Mouse (Mus musculus) C2C12 (cell line): ENCODE measurements at regions not wholly inside any gene's neighbourhood (a gene's known extent, or its start where the extent isn't known, plus 50 kb on each side); places are given as distances from the start of the nearest gene placed in this dataset.

Experiments
- H3K27me3 ChIP-seq: one replicate; pipeline ENCODE4 v1.6.1; 2011; ENCODE audit not compliant: control insufficient read depth, insufficient read depth, insufficient read length
- H3K36me3 ChIP-seq: one replicate; pipeline ENCODE4 v1.6.1; 2011; ENCODE audit not compliant: control insufficient read depth, insufficient read depth
- H3K4me3 ChIP-seq: one replicate; pipeline ENCODE4 v1.5.1; 2011; ENCODE audit warnings: mild to moderate bottlenecking, control low read depth; ENCODE audit not compliant: poor library complexity, insufficient read depth, severe bottlenecking
- H3K79me2 ChIP-seq: one replicate; pipeline ENCODE4 v1.6.1; 2011; ENCODE audit not compliant: control insufficient read depth, insufficient read depth
- H3K79me3 ChIP-seq: one replicate; pipeline ENCODE4 v1.6.1; 2011; ENCODE audit warnings: low read depth, control low read depth
- H3ac ChIP-seq: one replicate; pipeline ENCODE3; 2011; ENCODE audit warnings: low read depth; ENCODE audit not compliant: control insufficient read depth, insufficient read length
- CEBPB ChIP-seq: IDR thresholded peaks from one replicate; pipeline ENCODE4 v1.6.1; 2011; ENCODE audit warnings: low read depth, mild to moderate bottlenecking, control low read depth, moderate library complexity
- CTCF ChIP-seq: IDR thresholded peaks from one replicate; pipeline ENCODE4 v1.5.1; 2011; ENCODE audit not compliant: control insufficient read depth, insufficient read depth, insufficient read length
- FOSL1 ChIP-seq: IDR thresholded peaks from one replicate; pipeline ENCODE4 v1.8.0; 2011; ENCODE audit warnings: mild to moderate bottlenecking, low read length; ENCODE audit not compliant: poor library complexity, insufficient read depth, severe bottlenecking
- MAX ChIP-seq: IDR thresholded peaks from one replicate; pipeline ENCODE4 v1.6.1; 2011; ENCODE audit warnings: mild to moderate bottlenecking, control low read depth
- MYOD1 ChIP-seq: IDR thresholded peaks from one replicate; pipeline ENCODE4 v1.6.1; 2011; ENCODE audit warnings: low read depth; ENCODE audit not compliant: control insufficient read depth, insufficient read length
- MYOG ChIP-seq: IDR thresholded peaks from one replicate; pipeline ENCODE4 v1.6.1; 2011; ENCODE audit not compliant: control insufficient read depth, insufficient read length; ENCODE audit errors: extremely low read depth
- USF1 ChIP-seq: IDR thresholded peaks from one replicate; pipeline ENCODE4 v1.6.1; 2011; ENCODE audit warnings: low read depth, mild to moderate bottlenecking, control low read depth, moderate library complexity

GRCm38 (mm10) chr11:27070381-27070780 is 476.6 kb upstream of the Vrk2 start:
- no peaks in the 10 kb centered on the region for H3K79me3 ChIP-seq
- H3K36me3 ChIP-seq: no peaks in the 10 kb centered on the region
- H3ac ChIP-seq: no peak overlapping the region
- TF ChIP-seq CEBPB: no peak
- no peak for TF ChIP-seq MYOG
- TF ChIP-seq FOSL1: no peak
- TF ChIP-seq MAX: no peak
- TF ChIP-seq CTCF: no peak
- TF ChIP-seq MYOD1: no peak
- TF ChIP-seq USF1: no peak
- H3K4me3 ChIP-seq: no peak overlapping the region
- no peaks in the 10 kb centered on the region for H3K79me2 ChIP-seq
- no peaks in the 10 kb centered on the region for H3K27me3 ChIP-seq

- Histone ChIP-seq H3K79me3 (no peaks in the 10 kb centered on the region), H3K36me3 (no peaks in the 10 kb centered on the region), H3K27me3 (no peaks in the 10 kb centered on the region), H3K4me3 (no peak overlapping the region), H3ac (no peak overlapping the region), H3K79me2 (no peaks in the 10 kb centered on the region)
- no peak for TF ChIP-seq MYOG
- no peak for TF ChIP-seq CEBPB
- TF ChIP-seq MYOD1: no peak
- TF ChIP-seq FOSL1: no peak
- TF ChIP-seq USF1: no peak
- TF ChIP-seq CTCF: no peak
- TF ChIP-seq MAX: no peak
Measured at GRCm38 (mm10) chr11:27027243-27027852, 433.5 kb upstream of the Vrk2 start.

- H3K79me2 ChIP-seq: no peaks in the 10 kb centered on the region
- H3K79me3 ChIP-seq: no peaks in the 10 kb centered on the region
- H3K4me3 ChIP-seq: no peak overlapping the region
- H3ac ChIP-seq: no peak overlapping the region
- no peak for TF ChIP-seq MAX
- no peak for TF ChIP-seq MYOD1
- TF ChIP-seq FOSL1: no peak
- TF ChIP-seq CEBPB: no peak
- no peak for TF ChIP-seq CTCF
- TF ChIP-seq USF1: no peak
- no peak for TF ChIP-seq MYOG
- no peaks in the 10 kb centered on the region for H3K27me3 ChIP-seq
- no peaks in the 10 kb centered on the region for H3K36me3 ChIP-seq
Measured at GRCm38 (mm10) chr11:27025500-27025899, 431.7 kb upstream of the Vrk2 start.

GRCm38 (mm10) chr11:26996292-26997099 is 402.7 kb upstream of the Vrk2 start:
- H3K79me2 ChIP-seq: no peaks in the 10 kb centered on the region
- H3ac ChIP-seq: no peak overlapping the region
- no peaks in the 10 kb centered on the region for H3K27me3 ChIP-seq
- H3K79me3 ChIP-seq: no peaks in the 10 kb centered on the region
- TF ChIP-seq USF1 (no peak), CEBPB (no peak), MYOD1 (no peak), MYOG (no peak), CTCF (no peak), MAX (no peak), FOSL1 (no peak)
- H3K36me3 ChIP-seq: no peaks in the 10 kb centered on the region
- H3K4me3 ChIP-seq: no peak overlapping the region

- no peak overlapping the region for H3ac ChIP-seq
- H3K4me3 ChIP-seq: no peak overlapping the region
- TF ChIP-seq CEBPB (no peak), MYOD1 (no peak), USF1 (no peak), MAX (no peak), MYOG (no peak)
- no peaks in the 10 kb centered on the region for H3K36me3 ChIP-seq
- H3K79me3 ChIP-seq: no peaks in the 10 kb centered on the region
- H3K27me3 ChIP-seq: no peaks in the 10 kb centered on the region
- no peaks in the 10 kb centered on the region for H3K79me2 ChIP-seq
Measured at GRCm38 (mm10) chr11:26981216-26981615, 387.4 kb upstream of the Vrk2 start.
